In the genomic region with DNA sequence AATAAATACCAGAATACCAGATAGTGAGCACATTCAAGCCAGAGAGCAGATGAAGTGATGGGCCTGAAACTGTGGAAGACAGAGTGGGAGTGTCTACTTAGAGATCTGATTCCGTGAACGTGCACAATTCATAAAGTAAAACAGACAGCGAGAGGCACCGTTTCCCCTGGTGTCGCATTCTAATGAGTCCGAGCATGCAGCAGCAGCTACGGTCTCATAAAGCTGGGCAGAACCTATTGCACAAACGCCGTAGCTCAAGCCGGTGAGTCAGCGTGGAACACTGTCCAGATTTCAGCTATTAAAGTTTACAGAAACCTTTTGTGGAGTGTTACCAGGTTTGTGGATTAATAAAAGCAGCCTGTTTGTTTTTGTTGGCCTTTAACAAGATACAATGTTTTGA, we compare ENCODE assay signal across 15 mouse cellular contexts. TPM values are rescaled to one million over a fixed set of nuclear protein-coding genes. Genes with fewer than 3 reads are reported as not detected.
DNase-seq lines count a peak whose midpoint lies in the region; ATAC-seq lines count a peak whose summit lies in the region.
"Had no signal": no experiment of that assay in that cellular context is flagged by ENCODE, and none has a peak within 500 bp of the region (broad histone marks: within the 10 kb centered on the region; RNA-seq: fewer than 3 reads in every experiment).

No protein-coding gene starts in this region.

- H3K4me2 ChIP-seq in hindbrain, embryonic 13.5 days = peak overlapping the region; percentile 25; the same call in 1 of the 2 replicates
- H3K4me2 ChIP-seq in hindbrain, embryonic 11.5 days (replicated peaks; ENCODE audit: low read depth, low read length) = no peak overlapping the region
- no peak overlapping the region for H3K4me2 ChIP-seq in midbrain, embryonic 12.5 days (replicated peaks)

- no peak for DNase-seq in hindbrain, embryonic 11.5 days (ENCODE audit: low spot score)
- DNase-seq in urinary bladder, postnatal 36 days (ENCODE audit: low spot score in 2 of 2) = peak; percentile 26 to 32
- DNase-seq in urinary bladder, postnatal 4 days (ENCODE audit: low spot score in 2 of 2) = no peak
- DNase-seq in layer of hippocampus, adult 8-10 months (ENCODE audit: low spot score in 2 of 2) = no peak
- no peak for DNase-seq in right cerebral cortex, postnatal 36 days (ENCODE audit: low spot score in 2 of 2)
- DNase-seq: cerebellum, adult 11 months; gastrocnemius, postnatal 25 days; liver had no signal

- no peak overlapping the region for H3K27ac ChIP-seq in hindbrain, embryonic 13.5 days
- no peak overlapping the region for H3K27ac ChIP-seq in hindbrain, embryonic 11.5 days (ENCODE audit: low read depth, low read length)
- no peak overlapping the region for H3K27ac ChIP-seq in midbrain, embryonic 12.5 days (replicated peaks)
- H3K27ac ChIP-seq: forebrain, embryonic 10.5 days had no signal

- peaks cover 20% of the 10 kb centered on the region for H3K27me3 ChIP-seq in hindbrain, embryonic 13.5 days
- no peaks in the 10 kb centered on the region for H3K27me3 ChIP-seq in hindbrain, embryonic 11.5 days (ENCODE audit: control insufficient read depth, insufficient read depth, low read length)
- peaks cover 15% of the 10 kb centered on the region for H3K27me3 ChIP-seq in midbrain, embryonic 12.5 days

- H3K4me1 ChIP-seq in hindbrain, embryonic 13.5 days (replicated peaks) = peaks cover under 1% of the 10 kb centered on the region
- H3K4me1 ChIP-seq in hindbrain, embryonic 11.5 days (replicated peaks; ENCODE audit: control insufficient read depth, insufficient read depth, low read length) = no peaks in the 10 kb centered on the region; the same call in 1 of the 2 replicates
- H3K4me1 ChIP-seq in midbrain, embryonic 12.5 days = peaks cover 1% of the 10 kb centered on the region

- no peak overlapping the region for H3K9ac ChIP-seq in hindbrain, embryonic 13.5 days
- no peak overlapping the region for H3K9ac ChIP-seq in hindbrain, embryonic 11.5 days (ENCODE audit: low read depth, low read length)
- H3K9ac ChIP-seq in midbrain, embryonic 12.5 days (replicated peaks) = no peak overlapping the region

- H3K4me3 ChIP-seq in hindbrain, embryonic 13.5 days = no peak overlapping the region
- no peak overlapping the region for H3K4me3 ChIP-seq in hindbrain, embryonic 11.5 days (ENCODE audit: low read depth, low read length)
- H3K4me3 ChIP-seq in midbrain, embryonic 12.5 days = no peak overlapping the region
- H3K4me3 ChIP-seq: forebrain, embryonic 10.5 days had no signal

- no peak for ATAC-seq in hindbrain, embryonic 13.5 days (ENCODE audit: low FRiP score)
- no peak for ATAC-seq in hindbrain, embryonic 11.5 days (ENCODE audit: low FRiP score)
- ATAC-seq in midbrain, embryonic 12.5 days (ENCODE audit: low FRiP score, low read depth) = 0 out of 2 replicates have a peak, but pooled peaks have one; percentile 38
- ATAC-seq in megakaryocyte, adult 5-6 weeks (ENCODE audit: poor library complexity, severe bottlenecking) = no peak
- ATAC-seq: activated CD4-positive, CD25-positive, alpha-beta regulatory T cell, adult 4 months had no signal

- H3K9me3 ChIP-seq in hindbrain, embryonic 13.5 days = no peaks in the 10 kb centered on the region
- no peaks in the 10 kb centered on the region for H3K9me3 ChIP-seq in hindbrain, embryonic 11.5 days (ENCODE audit: control insufficient read depth, low read length)
- no peaks in the 10 kb centered on the region for H3K9me3 ChIP-seq in midbrain, embryonic 12.5 days
- H3K9me3 ChIP-seq: forebrain, embryonic 10.5 days had no signal

- WGBS in hindbrain, embryonic 13.5 days = 35% methylated on average over 11 of the region's 11 CpGs
- 59% methylated on average over 11 of the region's 11 CpGs for WGBS in hindbrain, embryonic 11.5 days
- WGBS in midbrain, embryonic 12.5 days = 54% methylated on average over 11 of the region's 11 CpGs

- no peaks in the 10 kb centered on the region for H3K36me3 ChIP-seq in hindbrain, embryonic 13.5 days
- H3K36me3 ChIP-seq in hindbrain, embryonic 11.5 days (ENCODE audit: control insufficient read depth, insufficient read depth, low read length) = no peaks in the 10 kb centered on the region
- H3K36me3 ChIP-seq in midbrain, embryonic 12.5 days = no peaks in the 10 kb centered on the region
- H3K36me3 ChIP-seq: forebrain, embryonic 10.5 days had no signal

RNA-seq across cellular contexts. Expression of a gene that starts 5.6 kb away (rescaled TPM):
- 3.0 and 4.1 TPM in 2 replicates for polyA plus RNA-seq in hindbrain, embryonic 13.5 days (2015; fragmentation: Nextera tagmentation; extraction: Ambion mirVana)
- 6.4 and 6.7 TPM in 2 replicates for polyA plus RNA-seq in hindbrain, embryonic 11.5 days (2014; fragmentation: Nextera tagmentation; extraction: Ambion mirVana)
- 3.3 and 3.8 TPM in 2 replicates for polyA plus RNA-seq in midbrain, embryonic 12.5 days (2016; fragmentation: Nextera tagmentation; extraction: Ambion mirVana)
- total RNA-seq in layer of hippocampus, adult 8-10 months (2022) = 1 to 10 TPM; 1.9 to 2.3 (median 1.9) TPM
- total RNA-seq in megakaryocyte, adult 5-6 weeks (2015) = not detected in 2 replicates
- 0.11 and 1.3 TPM in 2 replicates for total RNA-seq in megakaryocyte, adult 5-6 weeks (2017)

RNA-seq across cellular contexts. Expression of a gene that starts 23.4 kb away (rescaled TPM):
- polyA plus RNA-seq in hindbrain, embryonic 13.5 days (2015; fragmentation: Nextera tagmentation; extraction: Ambion mirVana) = 0.39 and 1.0 TPM in 2 replicates
- 0.35 and 0.40 TPM in 2 replicates for polyA plus RNA-seq in hindbrain, embryonic 11.5 days (2014; fragmentation: Nextera tagmentation; extraction: Ambion mirVana)
- polyA plus RNA-seq in midbrain, embryonic 12.5 days (2016; fragmentation: Nextera tagmentation; extraction: Ambion mirVana) = 0.39 and 0.66 TPM in 2 replicates
- total RNA-seq in layer of hippocampus, adult 8-10 months (2022) = 1 to 10 TPM in 1 of 4 experiments, under 1 TPM in 2, not detected in 1; 0.38 to 1.3 (median 0.45) TPM
- total RNA-seq in megakaryocyte, adult 5-6 weeks (2015) = not detected in 2 replicates
- not detected in 2 replicates for total RNA-seq in megakaryocyte, adult 5-6 weeks (2017)
- total RNA-seq: gastrocnemius, postnatal 25 days; heart, postnatal 25 days had no signal
- polyA plus RNA-seq: activated CD4-positive, CD25-positive, alpha-beta regulatory T cell, adult 4 months; forebrain, embryonic 10.5 days; large intestine, adult 2 months had no signal

Comparison
In these comparisons a context has a peak if more than half of its experiments do, and no peak if none do; other contexts are left out.
1. DNase-seq: peak in urinary bladder, postnatal 36 days (2 of 2); none in hindbrain, embryonic 11.5 days (single experiment), urinary bladder, postnatal 4 days (0 of 2), layer of hippocampus, adult 8-10 months (0 of 2) and right cerebral cortex, postnatal 36 days (0 of 2).